ENCODE assay signal across 8 mouse cellular contexts in genomic region chr9:25252759-25253477, GRCm38 (mm10). TPM values are rescaled to one million over a fixed set of nuclear protein-coding genes. Genes with fewer than 3 reads are reported as not detected.
DNase-seq lines count a peak whose midpoint lies in the region; ATAC-seq and TF ChIP-seq lines count a peak whose summit lies in the region.

No protein-coding gene starts in this region.

- H3K36me3 ChIP-seq in hindbrain, postnatal 0 days (ENCODE audit: insufficient read depth, low read length) = no peaks in the 10 kb centered on the region
- no peaks in the 10 kb centered on the region for H3K36me3 ChIP-seq in megakaryocyte, embryonic 14.5 days (replicated peaks; ENCODE audit: low read length)

- H3K9me3 ChIP-seq in hindbrain, postnatal 0 days (ENCODE audit: low read length) = no peaks in the 10 kb centered on the region
- H3K9me3 ChIP-seq in megakaryocyte, embryonic 14.5 days = no peaks in the 10 kb centered on the region

- peak overlapping the region; percentile 99 for H3K9ac ChIP-seq in hindbrain, postnatal 0 days (replicated peaks; ENCODE audit: low read length)

- ATAC-seq in hindbrain, postnatal 0 days = peak; percentile 48

- DNase-seq in retina, adult 2 months (ENCODE audit: low read depth, low spot score) = peak; percentile 13
- no peak for DNase-seq in retina, postnatal 1 day
- peak; percentile 40 to 51 for DNase-seq in gastrocnemius, adult 8-10 months (ENCODE audit: low spot score in 2 of 2)
- DNase-seq in hindbrain, postnatal 0 days (ENCODE audit: low spot score) = peak; percentile 62
- peak; percentile 27 to 81 for DNase-seq in left cerebral cortex, postnatal 10 days (ENCODE audit: extremely low spot score in 1 of 2, low spot score in 2 of 2)
- DNase-seq in right cerebral cortex, postnatal 14 days = peak; percentile 72

- no peaks in the 10 kb centered on the region for H3K27me3 ChIP-seq in hindbrain, postnatal 0 days (ENCODE audit: insufficient read depth, low read length)
- H3K27me3 ChIP-seq in megakaryocyte, embryonic 14.5 days (replicated peaks) = no peaks in the 10 kb centered on the region

- peak overlapping the region; percentile 97 for H3K27ac ChIP-seq in cortical plate, adult 2 months (ENCODE audit: insufficient read depth, low read length)
- H3K27ac ChIP-seq in hindbrain, postnatal 0 days = peak overlapping the region; percentile 98

- 0 out of 2 replicates have a peak, but pooled peaks have one; percentile 22 for TF ChIP-seq CTCF in cortical plate, adult 2 months (IDR thresholded peaks at IDR 0.05; ENCODE audit: extremely low read depth, insufficient read depth, low read length)
- peak; percentile 61 for TF ChIP-seq CTCF in hindbrain, postnatal 0 days (IDR thresholded peaks at IDR 0.05; ENCODE audit: low read depth)

- intact Hi-C loops in left cerebral cortex, postnatal 10 days (cut with DNase I) = loop anchor here (2.0 to 10.0 kb wide), 3 partner anchors 48 to 78 kb away; no protein-coding TSS in a partner anchor

- peak overlapping the region; percentile 95 for H3K4me3 ChIP-seq in cortical plate, adult 2 months (ENCODE audit: insufficient read depth, low read length)
- peak overlapping the region; percentile 100 for H3K4me3 ChIP-seq in hindbrain, postnatal 0 days (ENCODE audit: low read length)
- H3K4me3 ChIP-seq in megakaryocyte, embryonic 14.5 days (replicated peaks) = peak overlapping the region; percentile 94

- H3K4me1 ChIP-seq in cortical plate, adult 2 months (ENCODE audit: control insufficient read depth, insufficient read depth, low read length) = no peaks in the 10 kb centered on the region; the same call in 1 of the 2 replicates
- peaks cover 19% of the 10 kb centered on the region for H3K4me1 ChIP-seq in hindbrain, postnatal 0 days (ENCODE audit: insufficient read depth, low read length)
- peaks cover 30% of the 10 kb centered on the region for H3K4me1 ChIP-seq in megakaryocyte, embryonic 14.5 days

- WGBS in hindbrain, postnatal 0 days = under 1% methylated on average over 54 of the region's 78 CpGs

- peak; percentile 65 for TF ChIP-seq POLR2A in cortical plate, adult 2 months (IDR thresholded peaks at IDR 0.05; ENCODE audit: extremely low read depth, insufficient read depth, low read length)

- H3K4me2 ChIP-seq in hindbrain, postnatal 0 days (ENCODE audit: low read depth, low read length) = peak overlapping the region; percentile 55

RNA-seq across cellular contexts. Expression of gene Sept7, which starts 0.7 kb away (rescaled TPM):
- polyA plus RNA-seq in cortical plate, adult 2 months (2012; rRNA removed) = 312 and 335 TPM in 2 replicates
- 10 to 100 TPM; 58.3 to 74.3 (median 66.0) TPM for total RNA-seq in gastrocnemius, adult 8-10 months (2022)
- 112 and 113 TPM in 2 replicates for total RNA-seq in hindbrain, postnatal 0 days (2014; rRNA removed)
- 265 and 292 TPM in 2 replicates for polyA plus RNA-seq in hindbrain, postnatal 0 days (2015; fragmentation: Nextera tagmentation; extraction: Ambion mirVana)
- total RNA-seq in left cerebral cortex, postnatal 10 days (2021) = 100 to 1,000 TPM; 320 to 329 TPM
- 2.4 and 7.2 TPM in 2 replicates for polyA plus RNA-seq in megakaryocyte, embryonic 14.5 days (2012; ENCODE audit: insufficient read depth, low replicate concordance)
